Mouse (Mus musculus): ENCODE measurements around the gene Zdhhc9. TPM values are rescaled to one million over a fixed set of nuclear protein-coding genes. Genes with fewer than 3 reads are reported as not detected.
A peak's percentile ranks its signal among the peaks of the same experiment; 100 is the strongest.

Zdhhc9 gene
- polyA plus RNA-seq, 1 experiment from 2014 or later: 5.9 TPM

GRCm38 (mm10) chrX:48169892-48170291, 38.8 kb downstream of the Zdhhc9 start:
- 0 out of 2 replicates have a peak, but pooled peaks cover 2% of the 10 kb centered on the region for H3K36me3 ChIP-seq
- WGBS: 48% methylated on average over 1 of the region's 1 CpGs
- ATAC-seq (ENCODE audit: insufficient number of reproducible peaks, insufficient read depth, low FRiP score, low TSS enrichment, low read depth): no peak

GRCm38 (mm10) chrX:48158229-48158919, 50.3 kb downstream of the Zdhhc9 start:
- no peaks in the 10 kb centered on the region for H3K27me3 ChIP-seq
- 83% methylated on average over 11 of the region's 11 CpGs for WGBS

More at GRCm38 (mm10) chrX:48169892-48170291, 38.8 kb downstream of the Zdhhc9 start:
- Histone ChIP-seq H3K9me3 (no peaks in the 10 kb centered on the region), H3K4me3 (no peak overlapping the region), H3K4me1 (no peaks in the 10 kb centered on the region), H3K27me3 (no peaks in the 10 kb centered on the region), H3K9ac (no peak overlapping the region), H3K27ac (no peak overlapping the region), H3K4me2 (no peak overlapping the region)

GRCm38 (mm10) chrX:48157396-48157795, 51.3 kb downstream of the Zdhhc9 start:
- H3K27me3 ChIP-seq: no peaks in the 10 kb centered on the region
- no peaks in the 10 kb centered on the region for H3K9me3 ChIP-seq
- H3K9ac ChIP-seq: no peak overlapping the region
- no peaks in the 10 kb centered on the region for H3K4me1 ChIP-seq
- no peak for ATAC-seq (ENCODE audit: insufficient number of reproducible peaks, insufficient read depth, low FRiP score, low TSS enrichment, low read depth)
- H3K36me3 ChIP-seq: no peaks in the 10 kb centered on the region
- WGBS: 87% methylated on average over 8 of the region's 8 CpGs
- no peak overlapping the region for H3K27ac ChIP-seq
- no peak overlapping the region for H3K4me2 ChIP-seq
- H3K4me3 ChIP-seq: no peak overlapping the region

More at GRCm38 (mm10) chrX:48158229-48158919, 50.3 kb downstream of the Zdhhc9 start:
- H3K4me2 ChIP-seq: no peak overlapping the region
- no peak overlapping the region for H3K9ac ChIP-seq
- no peaks in the 10 kb centered on the region for H3K9me3 ChIP-seq
- no peak overlapping the region for H3K4me3 ChIP-seq
- no peak for ATAC-seq (ENCODE audit: insufficient number of reproducible peaks, insufficient read depth, low FRiP score, low TSS enrichment, low read depth)
- no peak overlapping the region for H3K27ac ChIP-seq
- no peaks in the 10 kb centered on the region for H3K36me3 ChIP-seq
- no peaks in the 10 kb centered on the region for H3K4me1 ChIP-seq

GRCm38 (mm10) chrX:48155489-48155888, 53.2 kb downstream of the Zdhhc9 start:
- H3K36me3 ChIP-seq: no peaks in the 10 kb centered on the region
- H3K4me1 ChIP-seq: no peaks in the 10 kb centered on the region
- H3K27me3 ChIP-seq: no peaks in the 10 kb centered on the region
- no peak for ATAC-seq (ENCODE audit: insufficient number of reproducible peaks, insufficient read depth, low FRiP score, low TSS enrichment, low read depth)
- 85% methylated on average over 6 of the region's 6 CpGs for WGBS
- no peaks in the 10 kb centered on the region for H3K9me3 ChIP-seq
- no peak overlapping the region for H3K4me2 ChIP-seq
- no peak overlapping the region for H3K9ac ChIP-seq
- no peak overlapping the region for H3K27ac ChIP-seq
- no peak overlapping the region for H3K4me3 ChIP-seq

- H3K27ac ChIP-seq: no peak overlapping the region
- no peaks in the 10 kb centered on the region for H3K36me3 ChIP-seq
- no peak overlapping the region for H3K4me3 ChIP-seq
- no peaks in the 10 kb centered on the region for H3K27me3 ChIP-seq
- 62% methylated on average over 2 of the region's 2 CpGs for WGBS
- no peaks in the 10 kb centered on the region for H3K4me1 ChIP-seq
- no peaks in the 10 kb centered on the region for H3K9me3 ChIP-seq
- no peak overlapping the region for H3K9ac ChIP-seq
- no peak for ATAC-seq (ENCODE audit: insufficient number of reproducible peaks, insufficient read depth, low FRiP score, low TSS enrichment, low read depth)
- H3K4me2 ChIP-seq: no peak overlapping the region
Measured at GRCm38 (mm10) chrX:48153949-48154348, 54.7 kb downstream of the Zdhhc9 start.

GRCm38 (mm10) chrX:48153414-48153813, 55.3 kb downstream of the Zdhhc9 start:
- Histone ChIP-seq H3K9me3 (no peaks in the 10 kb centered on the region), H3K36me3 (no peaks in the 10 kb centered on the region), H3K4me1 (no peaks in the 10 kb centered on the region), H3K9ac (no peak overlapping the region), H3K4me2 (no peak overlapping the region), H3K4me3 (no peak overlapping the region), H3K27ac (no peak overlapping the region), H3K27me3 (no peaks in the 10 kb centered on the region)
- no peak for ATAC-seq (ENCODE audit: insufficient number of reproducible peaks, insufficient read depth, low FRiP score, low TSS enrichment, low read depth)
- WGBS: 81% methylated on average over 2 of the region's 2 CpGs

GRCm38 (mm10) chrX:48152106-48152505, 56.6 kb downstream of the Zdhhc9 start:
- no peak overlapping the region for H3K4me2 ChIP-seq
- H3K9me3 ChIP-seq: no peaks in the 10 kb centered on the region
- H3K36me3 ChIP-seq: no peaks in the 10 kb centered on the region
- H3K27ac ChIP-seq: no peak overlapping the region
- WGBS: 77% methylated on average over 7 of the region's 7 CpGs
- no peak for ATAC-seq (ENCODE audit: insufficient number of reproducible peaks, insufficient read depth, low FRiP score, low TSS enrichment, low read depth)
- no peak overlapping the region for H3K4me3 ChIP-seq
- no peaks in the 10 kb centered on the region for H3K27me3 ChIP-seq
- H3K4me1 ChIP-seq: no peaks in the 10 kb centered on the region
- no peak overlapping the region for H3K9ac ChIP-seq

GRCm38 (mm10) chrX:48147741-48148186, 60.9 kb downstream of the Zdhhc9 start:
- WGBS: 84% methylated on average over 7 of the region's 7 CpGs
- Histone ChIP-seq H3K36me3 (no peaks in the 10 kb centered on the region), H3K9ac (no peak overlapping the region), H3K27me3 (no peaks in the 10 kb centered on the region), H3K9me3 (no peaks in the 10 kb centered on the region), H3K4me1 (no peaks in the 10 kb centered on the region), H3K4me2 (no peak overlapping the region), H3K4me3 (no peak overlapping the region), H3K27ac (no peak overlapping the region)
- ATAC-seq (ENCODE audit: insufficient number of reproducible peaks, insufficient read depth, low FRiP score, low TSS enrichment, low read depth): no peak

- H3K27me3 ChIP-seq: no peaks in the 10 kb centered on the region
- H3K4me3 ChIP-seq: no peak overlapping the region
- ATAC-seq (ENCODE audit: insufficient number of reproducible peaks, insufficient read depth, low FRiP score, low TSS enrichment, low read depth): no peak
- H3K9ac ChIP-seq: no peak overlapping the region
- H3K36me3 ChIP-seq: no peaks in the 10 kb centered on the region
- WGBS: 70% methylated on average over 2 of the region's 2 CpGs
- no peaks in the 10 kb centered on the region for H3K4me1 ChIP-seq
- H3K27ac ChIP-seq: no peak overlapping the region
- no peaks in the 10 kb centered on the region for H3K9me3 ChIP-seq
- H3K4me2 ChIP-seq: no peak overlapping the region
Measured at GRCm38 (mm10) chrX:48147226-48147625, 61.5 kb downstream of the Zdhhc9 start.

GRCm38 (mm10) chrX:48146262-48146661, 62.4 kb downstream of the Zdhhc9 start, which contains the start of gene Sash3:
Gene Sash3 (plus strand): TSS chrX:48146436.
- no peak within 1 kb of the TSS for H3K9ac ChIP-seq
- whole genome bisulfite sequencing: 80% methylated on average over 4 of the region's 4 CpGs
- H3K4me3 ChIP-seq: no peak within 1 kb of the TSS
- ATAC-seq (ENCODE audit: insufficient number of reproducible peaks, insufficient read depth, low FRiP score, low TSS enrichment, low read depth): no peak
- H3K27me3 ChIP-seq: no peaks in the 10 kb centered on the region
- no peak within 1 kb of the TSS for H3K27ac ChIP-seq
- H3K36me3 ChIP-seq: no peaks in the 10 kb centered on the region
- H3K4me2 ChIP-seq: no peak within 1 kb of the TSS
- H3K4me1 ChIP-seq: no peaks in the 10 kb centered on the region
- no peaks in the 10 kb centered on the region for H3K9me3 ChIP-seq

- Histone ChIP-seq H3K4me1 (peaks cover 9% of the 10 kb centered on the region; the same call in 1 of the 2 replicates), H3K27ac (no peak overlapping the region), H3K9me3 (no peaks in the 10 kb centered on the region), H3K9ac (0 out of 2 replicates have a peak overlapping the region, but pooled peaks have one; percentile 27), H3K4me2 (peak overlapping the region; percentile 53), H3K36me3 (no peaks in the 10 kb centered on the region), H3K27me3 (no peaks in the 10 kb centered on the region), H3K4me3 (peak overlapping the region; percentile 35)
- WGBS: 43% methylated on average over 25 of the region's 26 CpGs
- ATAC-seq (ENCODE audit: insufficient number of reproducible peaks, insufficient read depth, low FRiP score, low TSS enrichment, low read depth): no peak
Measured at GRCm38 (mm10) chrX:48143415-48144335, 65.0 kb downstream of the Zdhhc9 start.

Measured in embryonic facial prominence, embryonic 13.5 days (tissue).